Mouse (Mus musculus) right cerebral cortex, adult 2 months (tissue): ENCODE data around the gene Ap1b1.
"Not testable (repeated sequence)": the region's sequence is repeated elsewhere in the genome, so short reads cannot be mapped to it uniquely, and the experiment has no call there.

Experiments used
- DNase-seq, 2 experiments: peaks; one replicate each; pipeline ENCODE4 v3.0.0; 2021 to 2022; ENCODE audit warnings: low spot score in 2 of 2

The Ap1b1 gene

GRCm38 (mm10) chr11:5061413-5062139 is 75.0 kb downstream of the Ap1b1 start:
- peak; percentile 96 to 98 for DNase-seq

GRCm38 (mm10) chr11:5062326-5062725 is 75.7 kb downstream of the Ap1b1 start:
- no peak for DNase-seq

GRCm38 (mm10) chr11:5062860-5063505 is 76.4 kb downstream of the Ap1b1 start:
- DNase-seq: peak in 1 of 2 experiments; percentile 38

GRCm38 (mm10) chr11:5063561-5064281 is 77.1 kb downstream of the Ap1b1 start:
- no peak for DNase-seq

- peak; percentile 40 to 42 for DNase-seq
These were observed 77.8 kb downstream of the Ap1b1 start for GRCm38 (mm10) chr11:5064282-5065055.

GRCm38 (mm10) chr11:5065056-5065821 is 78.6 kb downstream of the Ap1b1 start, which contains the start of gene Gas2l1:
TSS of gene Gas2l1 (minus strand) at chr11:5065327.
- peak; percentile 86 to 87 for DNase-seq

GRCm38 (mm10) chr11:5067063-5067462 is 80.4 kb downstream of the Ap1b1 start:
- no peak for DNase-seq

GRCm38 (mm10) chr11:5068126-5068971 is 81.7 kb downstream of the Ap1b1 start:
- no peak for DNase-seq

GRCm38 (mm10) chr11:5074882-5075281 is 88.3 kb downstream of the Ap1b1 start:
- no peak for DNase-seq

- no peak for DNase-seq
These were observed 89.1 kb downstream of the Ap1b1 start for GRCm38 (mm10) chr11:5075760-5076159.

GRCm38 (mm10) chr11:5076843-5077242 is 90.2 kb downstream of the Ap1b1 start:
- not testable (repeated sequence) for DNase-seq

GRCm38 (mm10) chr11:5089147-5089546 is 102.5 kb downstream of the Ap1b1 start:
- DNase-seq: no peak

- DNase-seq: no peak
These were observed 105.1 kb downstream of the Ap1b1 start for GRCm38 (mm10) chr11:5091706-5092105.
